Mouse (Mus musculus): ENCODE measurements around the gene Pnkd. TPM values are rescaled to one million over a fixed set of nuclear protein-coding genes. Genes with fewer than 3 reads are reported as not detected.

Pnkd gene
- total and polyA plus RNA-seq, 3 experiments: 52.5 to 64.2 TPM; not detected in 1

GRCm38 (mm10) chr1:74280591-74281325, 4.0 kb upstream of the Pnkd start:
- Histone ChIP-seq H3K27ac (ENCODE audit: control insufficient read depth, low read depth, low read length) (no peak overlapping the region), H3K9ac (ENCODE audit: control insufficient read depth, low read depth, low read length, poor library complexity, severe bottlenecking) (no peak overlapping the region), H3K27me3 (ENCODE audit: control insufficient read depth in 1 of 2, insufficient read depth in 2 of 2, low read length in 2 of 2) (no peaks in the 10 kb centered on the region), H3K9me3 (replicated peaks; ENCODE audit: insufficient read depth, low read length) (no peaks in the 10 kb centered on the region), H3K79me2 (ENCODE audit: control insufficient read depth, insufficient read depth, low read length, poor library complexity) (peaks cover 9% of the 10 kb centered on the region), H3K36me3 (ENCODE audit: control insufficient read depth in 1 of 2, insufficient read depth in 2 of 2, low read length in 2 of 2) (no peaks in the 10 kb centered on the region), H3K4me3 (ENCODE audit: control insufficient read depth in 1 of 2, insufficient read depth in 1 of 2, low read depth in 2 of 2, low read length in 2 of 2) (no peak overlapping the region), H3K4me1 (ENCODE audit: control insufficient read depth in 1 of 2, insufficient read depth in 2 of 2, low read length in 2 of 2) (peaks cover 0 to 3% of the 10 kb centered on the region in 2 experiments; a peak in 2 of 4 replicates)
- no peak for TF ChIP-seq TCF12 (IDR thresholded peaks at IDR 0.05; ENCODE audit: low read depth, low read length)
- no peak for TF ChIP-seq MAZ (IDR thresholded peaks at IDR 0.05; ENCODE audit: low read depth, low read length)
- TF ChIP-seq MXI1 (IDR thresholded peaks at IDR 0.05; ENCODE audit: low read depth, low read length): no peak
- TF ChIP-seq TAL1 (IDR thresholded peaks at IDR 0.05; ENCODE audit: low read length): no peak
- TF ChIP-seq EP300 (IDR thresholded peaks at IDR 0.05; ENCODE audit: low read depth in 1 of 2, low read length in 2 of 2): no peak
- no peak for TF ChIP-seq ZNF384 (IDR thresholded peaks at IDR 0.05; ENCODE audit: low read depth, low read length)
- DNase-seq (ENCODE audit: low read depth, low spot score): no peak

DNA sequence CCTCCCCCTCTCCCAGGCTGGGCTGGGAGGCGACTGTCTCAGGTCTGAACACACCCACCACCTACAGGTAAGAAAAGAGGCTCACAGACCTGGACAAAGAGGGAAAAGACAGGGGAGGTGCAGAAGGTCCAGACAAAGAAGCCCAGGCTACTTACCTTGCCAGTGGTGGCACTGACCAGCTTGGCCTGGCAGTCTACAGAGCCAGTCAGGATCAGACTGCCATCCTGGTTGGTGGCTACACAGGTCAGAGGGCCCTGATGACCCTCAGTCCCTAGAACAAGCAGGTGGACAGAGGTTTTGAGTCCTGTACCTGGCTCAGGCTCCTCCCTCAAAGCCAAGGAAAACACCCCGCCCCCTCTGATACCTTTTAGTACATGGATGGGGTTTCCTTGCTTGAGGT, 3.4 kb upstream of the Pnkd start:
- H3K9me3 ChIP-seq (replicated peaks; ENCODE audit: insufficient read depth, low read length): no peaks in the 10 kb centered on the region
- DNase-seq (ENCODE audit: low read depth, low spot score): no peak
- H3K27me3 ChIP-seq (ENCODE audit: control insufficient read depth in 1 of 2, insufficient read depth in 2 of 2, low read length in 2 of 2): no peaks in the 10 kb centered on the region
- no peaks in the 10 kb centered on the region for H3K36me3 ChIP-seq (ENCODE audit: control insufficient read depth in 1 of 2, insufficient read depth in 2 of 2, low read length in 2 of 2)
- TF ChIP-seq TCF12 (IDR thresholded peaks at IDR 0.05; ENCODE audit: low read depth, low read length): no peak
- no peak for TF ChIP-seq SMC3 (IDR thresholded peaks at IDR 0.05; ENCODE audit: low read depth, low read length)
- no peak for TF ChIP-seq ZC3H11A (IDR thresholded peaks at IDR 0.05; ENCODE audit: low read depth, low read length)
- no peak for TF ChIP-seq ZKSCAN1 (IDR thresholded peaks at IDR 0.05; ENCODE audit: low read depth, low read length)
- no peak for TF ChIP-seq MAZ (IDR thresholded peaks at IDR 0.05; ENCODE audit: low read depth, low read length)
- no peak for TF ChIP-seq ETS1 (IDR thresholded peaks at IDR 0.05; ENCODE audit: low read depth, low read length)
- no peak for TF ChIP-seq CHD1 (IDR thresholded peaks at IDR 0.05; ENCODE audit: low read depth, low read length)
- TF ChIP-seq USF2 (IDR thresholded peaks at IDR 0.05; ENCODE audit: borderline replicate concordance in 1 of 2, insufficient read depth in 1 of 2, low read depth in 1 of 2, low read length in 2 of 2): no peak
- no peak for TF ChIP-seq ZNF384 (IDR thresholded peaks at IDR 0.05; ENCODE audit: low read depth, low read length)
- no peak for TF ChIP-seq E2F4 (IDR thresholded peaks at IDR 0.05; ENCODE audit: borderline replicate concordance, low read depth, low read length)
- no peak for TF ChIP-seq SIN3A (IDR thresholded peaks at IDR 0.05; ENCODE audit: low read length)
- TF ChIP-seq MYC (IDR thresholded peaks at IDR 0.05; ENCODE audit: low read depth, low read length): no peak
- no peak for TF ChIP-seq USF1 (IDR thresholded peaks at IDR 0.05; ENCODE audit: low read depth, low read length)
- TF ChIP-seq POLR2AphosphoS2 (IDR thresholded peaks at IDR 0.05; ENCODE audit: low read length): no peak
- no peak for TF ChIP-seq JUND (IDR thresholded peaks at IDR 0.05; ENCODE audit: low read depth, low read length)
- TF ChIP-seq MYB (IDR thresholded peaks at IDR 0.05; ENCODE audit: low read depth, low read length): no peak
- TF ChIP-seq CHD2 (IDR thresholded peaks at IDR 0.05; ENCODE audit: low read length): no peak
- no peak for TF ChIP-seq NELFE (IDR thresholded peaks at IDR 0.05; ENCODE audit: low read depth, low read length)
- no peak overlapping the region for H3K27ac ChIP-seq (ENCODE audit: control insufficient read depth, low read depth, low read length)
- peaks cover 9% of the 10 kb centered on the region for H3K79me2 ChIP-seq (ENCODE audit: control insufficient read depth, insufficient read depth, low read length, poor library complexity)
- peaks cover 0 to 3% of the 10 kb centered on the region in 2 experiments; a peak in 2 of 4 replicates for H3K4me1 ChIP-seq (ENCODE audit: control insufficient read depth in 1 of 2, insufficient read depth in 2 of 2, low read length in 2 of 2)
- H3K9ac ChIP-seq (ENCODE audit: control insufficient read depth, low read depth, low read length, poor library complexity, severe bottlenecking): no peak overlapping the region
- H3K4me3 ChIP-seq (ENCODE audit: control insufficient read depth in 1 of 2, insufficient read depth in 1 of 2, low read depth in 2 of 2, low read length in 2 of 2): no peak overlapping the region

Data from MEL (cell line).